ENCODE assay signal across 27 mouse cellular contexts in the genomic region with DNA sequence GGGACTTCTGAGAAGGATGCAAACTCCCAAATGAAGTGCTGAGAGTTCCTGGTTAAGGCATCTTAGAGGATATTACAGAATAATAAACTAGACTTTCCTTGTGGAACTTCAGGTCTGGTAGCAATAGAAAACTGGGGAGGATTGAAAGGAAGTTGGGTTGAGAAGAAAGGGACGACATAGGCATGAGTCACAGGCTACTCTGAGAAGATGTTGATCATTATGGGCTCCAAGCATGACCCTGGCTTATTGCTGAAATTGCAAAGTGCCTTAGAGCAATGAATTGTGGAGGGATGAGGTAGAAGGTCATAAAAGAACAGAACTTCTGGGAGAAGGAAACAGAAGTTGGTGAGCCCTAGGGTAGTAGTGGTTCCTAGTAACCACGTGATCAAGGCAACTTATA. TPM values are rescaled to one million over a fixed set of nuclear protein-coding genes. Genes with fewer than 3 reads are reported as not detected.
DNase-seq lines count a peak whose midpoint lies in the region; ATAC-seq and TF ChIP-seq lines count a peak whose summit lies in the region.
"Had no signal": no experiment of that assay in that cellular context is flagged by ENCODE, and none has a peak within 500 bp of the region (broad histone marks: within the 10 kb centered on the region; RNA-seq: fewer than 3 reads in every experiment).

No protein-coding gene starts in this region.

- TF ChIP-seq POLR2A in liver, adult 2 months (IDR thresholded peaks at IDR 0.05; ENCODE audit: extremely low read depth, insufficient read depth, low read length) = no peak
- no peak for TF ChIP-seq POLR2A in bone marrow macrophage, adult 2 months (IDR thresholded peaks at IDR 0.05; ENCODE audit: borderline replicate concordance, low read depth, low read length)

- H3K4me2 ChIP-seq in liver, embryonic 12.5 days = no peak overlapping the region
- H3K4me2 ChIP-seq: embryonic facial prominence, embryonic 13.5 days; embryonic facial prominence, embryonic 15.5 days; forebrain, embryonic 12.5 days had no signal

- WGBS in liver, adult 2 months = 88% methylated on average over 2 of the region's 2 CpGs
- WGBS in liver, embryonic 12.5 days (ENCODE audit: insufficient replicate concordance) = 53% methylated on average over 2 of the region's 2 CpGs

- H3K9ac ChIP-seq in liver, adult 2 months (ENCODE audit: low read depth, low read length) = no peak overlapping the region
- H3K9ac ChIP-seq in liver, embryonic 12.5 days = no peak overlapping the region
- H3K9ac ChIP-seq: embryonic facial prominence, embryonic 13.5 days; embryonic facial prominence, embryonic 15.5 days; forebrain, embryonic 12.5 days had no signal

- H3K9me3 ChIP-seq in liver, embryonic 12.5 days (replicated peaks) = no peaks in the 10 kb centered on the region
- H3K9me3 ChIP-seq: embryonic facial prominence, embryonic 13.5 days; embryonic facial prominence, embryonic 15.5 days; forebrain, embryonic 10.5 days; forebrain, embryonic 12.5 days; G1E had no signal

- H3K79me2 ChIP-seq in liver, adult 2 months (ENCODE audit: control insufficient read depth, insufficient read depth, low read length) = no peaks in the 10 kb centered on the region

- TF ChIP-seq CTCF in liver, adult 2 months (IDR thresholded peaks at IDR 0.05; ENCODE audit: low read depth, low read length) = no peak
- no peak for TF ChIP-seq CTCF in bone marrow macrophage, adult 2 months (IDR thresholded peaks at IDR 0.05; ENCODE audit: low read depth, low read length)

- H3K4me3 ChIP-seq in liver, adult 2 months (ENCODE audit: insufficient read depth, low read depth, low read length) = no peak overlapping the region
- H3K4me3 ChIP-seq in liver, embryonic 12.5 days = no peak overlapping the region
- H3K4me3 ChIP-seq in bone marrow macrophage, adult 2 months (ENCODE audit: insufficient read depth, low read length) = no peak overlapping the region
- H3K4me3 ChIP-seq: embryonic facial prominence, embryonic 13.5 days; embryonic facial prominence, embryonic 15.5 days; erythroblast, embryonic 14.5 days; forebrain, embryonic 10.5 days; forebrain, embryonic 12.5 days had no signal

- DNase-seq in liver, adult 2 months (ENCODE audit: extremely low read depth, low read depth, low spot score) = peak; percentile 24
- peak; percentile 8 for DNase-seq in Muller cell, postnatal 12 days (ENCODE audit: inconsistent ontology term)
- DNase-seq in lung, postnatal 14 days = no peak
- no peak for DNase-seq in urinary bladder, postnatal 36 days (ENCODE audit: low spot score in 2 of 2)
- DNase-seq in urinary bladder, adult 18-20 months (ENCODE audit: low spot score in 2 of 2) = no peak
- DNase-seq: adrenal gland, adult 8-10 months; adrenal gland, postnatal 14 days; adrenal gland, postnatal 36 days; B cell, adult 2 months; cerebellum, adult 11 months; cerebellum, adult 18-20 months; cerebellum, adult 8-10 months; cerebellum, adult 9-11 months; cerebellum, postnatal 14 days; cerebellum, postnatal 36 days; embryo, embryonic 11 days had no signal

- H3K4me1 ChIP-seq in liver, adult 2 months (ENCODE audit: control insufficient read depth, insufficient read depth, low read length) = no peaks in the 10 kb centered on the region
- peaks cover 10% of the 10 kb centered on the region for H3K4me1 ChIP-seq in liver, embryonic 12.5 days
- H3K4me1 ChIP-seq in bone marrow macrophage, adult 2 months (ENCODE audit: control insufficient read depth, insufficient read depth, low read length) = peaks cover 54% of the 10 kb centered on the region
- H3K4me1 ChIP-seq: embryonic facial prominence, embryonic 13.5 days; embryonic facial prominence, embryonic 15.5 days; forebrain, embryonic 10.5 days; forebrain, embryonic 12.5 days had no signal

- no peaks in the 10 kb centered on the region for H3K27me3 ChIP-seq in liver, adult 2 months (ENCODE audit: control insufficient read depth, insufficient read depth, low read length)
- no peaks in the 10 kb centered on the region for H3K27me3 ChIP-seq in liver, embryonic 12.5 days (replicated peaks)
- H3K27me3 ChIP-seq: CH12.LX; embryonic facial prominence, embryonic 13.5 days; embryonic facial prominence, embryonic 15.5 days; forebrain, embryonic 12.5 days had no signal

- no peaks in the 10 kb centered on the region for H3K36me3 ChIP-seq in liver, adult 2 months (ENCODE audit: control insufficient read depth, insufficient read depth, low read length)
- no peaks in the 10 kb centered on the region for H3K36me3 ChIP-seq in liver, embryonic 12.5 days
- H3K36me3 ChIP-seq: embryonic facial prominence, embryonic 13.5 days; embryonic facial prominence, embryonic 15.5 days; forebrain, embryonic 10.5 days; forebrain, embryonic 12.5 days; G1E had no signal

- no peak for ATAC-seq in liver, embryonic 12.5 days
- ATAC-seq: forebrain, embryonic 14.5 days; forebrain, embryonic 16.5 days had no signal

- H3K27ac ChIP-seq in liver, adult 2 months (replicated peaks; ENCODE audit: insufficient read depth, low read depth, low read length) = no peak overlapping the region
- no peak overlapping the region for H3K27ac ChIP-seq in liver, embryonic 12.5 days
- peak overlapping the region; percentile 99 for H3K27ac ChIP-seq in bone marrow macrophage, adult 2 months (ENCODE audit: insufficient read depth, low read depth, low read length)
- H3K27ac ChIP-seq: embryonic facial prominence, embryonic 13.5 days; embryonic facial prominence, embryonic 15.5 days; forebrain, embryonic 10.5 days; forebrain, embryonic 12.5 days had no signal

RNA-seq across cellular contexts. Expression of a gene that starts 28.6 kb away (rescaled TPM):
- 4.6 TPM in 2 replicates for total RNA-seq in liver, adult 2 months (2014; rRNA removed)
- polyA plus RNA-seq in liver, adult 2 months (2012; rRNA removed) = 1.6 and 1.8 TPM in 2 replicates
- 2.6 TPM in 2 replicates for polyA plus RNA-seq in liver, embryonic 12.5 days (2016; fragmentation: Nextera tagmentation; extraction: Ambion mirVana)
- 189 and 194 TPM in 2 replicates for polyA plus RNA-seq in bone marrow macrophage, adult 2 months (2012; ENCODE audit: insufficient read depth, insufficient read length, missing spikeins)
- polyA plus RNA-seq: G1E had no signal

RNA-seq across cellular contexts. Expression of a gene that starts 28.8 kb away (rescaled TPM):
- 0.37 and 1.1 TPM in 2 replicates for total RNA-seq in liver, adult 2 months (2014; rRNA removed)
- 0.40 and 1.1 TPM in 2 replicates for polyA plus RNA-seq in liver, adult 2 months (2012; rRNA removed)
- polyA plus RNA-seq in liver, embryonic 12.5 days (2016; fragmentation: Nextera tagmentation; extraction: Ambion mirVana) = 3.6 and 3.9 TPM in 2 replicates
- 12.6 and 13.9 TPM in 2 replicates for polyA plus RNA-seq in bone marrow macrophage, adult 2 months (2012; ENCODE audit: insufficient read depth, insufficient read length, missing spikeins)

RNA-seq across cellular contexts. Expression of a gene that starts 52.5 kb away (rescaled TPM):
- 1.2 and 2.5 TPM in 2 replicates for total RNA-seq in liver, adult 2 months (2014; rRNA removed)
- polyA plus RNA-seq in liver, adult 2 months (2012; rRNA removed) = 0.27 and 1.1 TPM in 2 replicates
- 67.4 and 68.8 TPM in 2 replicates for polyA plus RNA-seq in liver, embryonic 12.5 days (2016; fragmentation: Nextera tagmentation; extraction: Ambion mirVana)
- polyA plus RNA-seq in bone marrow macrophage, adult 2 months (2012; ENCODE audit: insufficient read depth, insufficient read length, missing spikeins) = 3.4 and 4.3 TPM in 2 replicates

Comparison
In these comparisons a context has a peak if more than half of its experiments do, and no peak if none do; other contexts are left out.
1. RNA of a gene that starts 52.5 kb away (polyA plus RNA-seq): 67.4 to 68.8 TPM in liver, embryonic 12.5 days; 3.4 to 4.3 TPM in bone marrow macrophage, adult 2 months and 0.27 to 1.1 TPM in liver, adult 2 months; every median in the first group is over 10 times any median in the second.
2. DNase-seq: peak in liver, adult 2 months (single experiment) and Muller cell, postnatal 12 days (single experiment); none in lung, postnatal 14 days (single experiment), urinary bladder, postnatal 36 days (0 of 2) and urinary bladder, adult 18-20 months (0 of 2).
3. RNA of a gene that starts 28.6 kb away (polyA plus RNA-seq): 189 to 194 TPM in bone marrow macrophage, adult 2 months; 2.6 TPM in liver, embryonic 12.5 days and 1.6 to 1.8 TPM in liver, adult 2 months; every median in the first group is over 10 times any median in the second.